Mouse (Mus musculus) CD4-positive, CD25-positive, alpha-beta regulatory T cell (primary cell): ENCODE results near the gene Aox1. TPM values are rescaled to one million over a fixed set of nuclear protein-coding genes. Genes with fewer than 3 reads are reported as not detected.

Source experiments
- polyA plus RNA-seq: library from polyadenylated mRNA; unstranded; fragments of 100-300 nt; shearing (Covaris generic); gene quantifications from one replicate; pipeline ENCODE4 v1.2.1, GENCODE M21; 2017

Gene Aox1
- polyA plus RNA-seq = 0.08 TPM

GRCm38 (mm10) chr1:58029636-58030117, at the start of gene Aox1:
Gene Aox1 (plus strand): TSS chr1:58029931.

GRCm38 (mm10) chr1:57995432-57996132, 34.1 kb upstream of the Aox1 start, which contains the start of gene Sgo2a:
Gene Sgo2a (plus strand): TSS chr1:57995971.

DNA sequence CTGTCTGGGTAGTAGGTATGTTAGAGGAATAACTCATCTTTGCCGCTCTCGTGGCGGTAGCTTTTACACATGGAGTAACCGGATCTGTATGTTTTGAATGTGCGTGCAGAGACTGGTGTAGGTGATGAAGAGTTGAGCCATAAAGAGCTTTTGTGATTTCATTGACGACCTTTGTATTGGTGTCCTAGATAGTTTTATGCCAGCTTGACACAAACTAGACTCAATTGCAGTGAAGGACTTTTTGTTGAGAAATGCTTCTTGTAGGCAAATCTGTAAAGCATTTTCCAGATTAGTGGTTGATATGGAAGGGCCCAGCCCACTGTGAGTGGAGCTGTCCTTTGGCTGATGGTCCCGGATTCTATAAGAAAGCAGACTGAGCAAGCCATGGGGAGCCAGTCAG, 10.9 kb upstream of the Aox1 start, which contains the start of gene Kctd18:
Gene Kctd18, minus strand, starts transcription at position 101 of the 400 bp plus-strand sequence.

DNA sequence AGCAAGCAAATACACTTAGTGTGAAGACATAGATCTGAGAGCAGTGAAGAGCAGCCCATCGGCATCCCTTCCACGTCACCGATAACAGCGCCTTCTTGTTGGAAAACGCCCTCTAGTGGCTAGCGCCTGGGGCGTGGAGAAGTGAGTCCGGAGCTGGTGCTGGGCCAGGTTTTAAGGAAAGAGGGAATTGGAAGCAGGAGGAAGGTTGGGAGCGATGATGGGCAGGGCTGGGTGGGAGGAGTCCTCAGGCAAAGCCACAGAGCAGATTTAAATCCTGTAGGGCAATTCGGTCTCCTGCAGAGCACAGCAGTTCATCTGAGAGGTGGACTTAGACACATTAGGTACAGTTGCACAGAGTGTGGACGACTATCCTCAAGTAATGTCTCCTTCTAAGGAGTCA, 83.1 kb downstream of the Aox1 start, which contains the start of gene Aox3:
Gene Aox3, plus strand, starts transcription at position 251 of the 400 bp plus-strand sequence.

Other genes with a start within 250 kb of the Aox1 start
- 0.99 TPM for gene Sgo2a, start 34.0 kb upstream of the Aox1 start, polyA plus RNA-seq
- gene Kctd18, start 11.0 kb upstream of the Aox1 start, polyA plus RNA-seq = 38.9 TPM
- gene Aox3, start 83.2 kb downstream of the Aox1 start, polyA plus RNA-seq = not detected
- gene Aox4, start 180.5 kb downstream of the Aox1 start, polyA plus RNA-seq = 0.10 TPM
- 0.07 TPM for gene Aox2, start 248.4 kb downstream of the Aox1 start, polyA plus RNA-seq